Mouse (Mus musculus) heart, embryonic 12.5 days (tissue): ENCODE results near the gene Tamm41. TPM values are rescaled to one million over a fixed set of nuclear protein-coding genes. Genes with fewer than 3 reads are reported as not detected.

Source experiments
- ATAC-seq: fragments of 200-750 bp; cut with Nextera tagmentation; 2 replicates; pipeline ENCODE4 v1.8.0; 2017; ENCODE audit warnings: moderate TSS enrichment, moderate library complexity; ENCODE audit not compliant: insufficient number of reproducible peaks, low FRiP score
- H3K27ac ChIP-seq: fragments of 300-500 bp; sonication (generic); 2 replicates; pipeline ENCODE4 v1.5.1; 2016; ENCODE audit warnings: mild to moderate bottlenecking, moderate library complexity; ENCODE audit not compliant: poor library complexity, severe bottlenecking
- H3K27me3 ChIP-seq: fragments of 300-500 bp; sonication (generic); replicated peaks from 2 replicates; pipeline ENCODE4 v1.6.1; 2016; ENCODE audit warnings: mild to moderate bottlenecking, moderate library complexity
- H3K36me3 ChIP-seq: fragments of 300-500 bp; sonication (generic); 2 replicates; pipeline ENCODE4 v1.6.1; 2016; ENCODE audit warnings: mild to moderate bottlenecking, moderate library complexity
- H3K4me1 ChIP-seq: fragments of 300-500 bp; sonication (generic); replicated peaks from 2 replicates; pipeline ENCODE4 v1.6.1; 2016; ENCODE audit warnings: mild to moderate bottlenecking
- H3K4me2 ChIP-seq: fragments of 300-500 bp; sonication (generic); 2 replicates; pipeline ENCODE4 v1.6.1; 2016; ENCODE audit warnings: mild to moderate bottlenecking, moderate library complexity
- H3K4me3 ChIP-seq: fragments of 300-500 bp; sonication (generic); 2 replicates; pipeline ENCODE4 v1.5.1; 2016; ENCODE audit warnings: mild to moderate bottlenecking
- H3K9ac ChIP-seq: fragments of 300-500 bp; sonication (generic); 2 replicates; pipeline ENCODE4 v1.6.1; 2016; ENCODE audit warnings: mild to moderate bottlenecking, moderate library complexity
- H3K9me3 ChIP-seq: fragments of 300-500 bp; sonication (generic); replicated peaks from 2 replicates; pipeline ENCODE4 v1.6.1; 2016; ENCODE audit warnings: mild to moderate bottlenecking, moderate library complexity
- WGBS: fragments of 180-500 bp; shearing (Covaris S2); methylation state at CpG from one replicate; pipeline ENCODE4 v1.1.7; 2016; 5-methylcytosine and 5-hydroxymethylcytosine counted together
- polyA plus RNA-seq: library from polyadenylated mRNA; unstranded; fragments of >200 nt; fragmentation: Nextera tagmentation; extraction: Ambion mirVana; gene quantifications from 2 replicates; pipeline ENCODE4 v1.2.1, GENCODE M21; 2016

Tamm41 gene
- polyA plus RNA-seq, 1 experiment from 2014 or later: 37.7 TPM

- no peaks in the 10 kb centered on the region for H3K36me3 ChIP-seq
- H3K27me3 ChIP-seq: peaks cover 26% of the 10 kb centered on the region
- no peak overlapping the region for H3K4me3 ChIP-seq
- no peak overlapping the region for H3K27ac ChIP-seq
- 68% methylated on average over 5 of the region's 5 CpGs for WGBS
- no peak for ATAC-seq
- H3K4me1 ChIP-seq: no peaks in the 10 kb centered on the region
- no peak overlapping the region for H3K9ac ChIP-seq
- H3K4me2 ChIP-seq: no peak overlapping the region
- H3K9me3 ChIP-seq: peaks cover 4% of the 10 kb centered on the region; the same call in 1 of the 2 replicates
Measured at GRCm38 (mm10) chr6:114970895-114971294, 66.8 kb downstream of the Tamm41 start.

- H3K4me1 ChIP-seq: no peaks in the 10 kb centered on the region
- H3K27me3 ChIP-seq: peaks cover 29% of the 10 kb centered on the region
- H3K27ac ChIP-seq: no peak overlapping the region
- 35% methylated on average over 6 of the region's 6 CpGs for WGBS
- H3K4me2 ChIP-seq: peak overlapping the region; percentile 93; the same call in 1 of the 2 replicates
- H3K9me3 ChIP-seq: peaks cover 4% of the 10 kb centered on the region; the same call in 1 of the 2 replicates
- ATAC-seq: no peak
- H3K4me3 ChIP-seq: no peak overlapping the region
- no peak overlapping the region for H3K9ac ChIP-seq
- H3K36me3 ChIP-seq: no peaks in the 10 kb centered on the region
Measured at GRCm38 (mm10) chr6:114970386-114970785, 67.3 kb downstream of the Tamm41 start.

GRCm38 (mm10) chr6:114969213-114970120 is 68.2 kb downstream of the Tamm41 start, which contains the start of gene Vgll4:
TSS of gene Vgll4 (minus strand) at chr6:114969994.
- Histone ChIP-seq H3K27me3 (peaks cover 35% of the 10 kb centered on the region), H3K9me3 (peaks cover 4% of the 10 kb centered on the region; the same call in 1 of the 2 replicates), H3K4me2 (peak within 1 kb of the TSS; percentile 93), H3K27ac (no peak within 1 kb of the TSS), H3K4me3 (peak within 1 kb of the TSS; percentile 82), H3K36me3 (no peaks in the 10 kb centered on the region), H3K4me1 (no peaks in the 10 kb centered on the region), H3K9ac (peak within 1 kb of the TSS; percentile 84)
- peak; percentile 61 for ATAC-seq
- WGBS: under 1% methylated on average over 79 of the region's 79 CpGs

- no peaks in the 10 kb centered on the region for H3K36me3 ChIP-seq
- WGBS: under 1% methylated on average over 81 of the region's 82 CpGs
- peak overlapping the region; percentile 84 for H3K9ac ChIP-seq
- no peaks in the 10 kb centered on the region for H3K4me1 ChIP-seq
- ATAC-seq: peak; percentile 81
- H3K27ac ChIP-seq: peak overlapping the region; percentile 67
- H3K9me3 ChIP-seq: peaks cover 4% of the 10 kb centered on the region; the same call in 1 of the 2 replicates
- peak overlapping the region; percentile 93 for H3K4me2 ChIP-seq
- H3K4me3 ChIP-seq: peak overlapping the region; percentile 82
- H3K27me3 ChIP-seq: peaks cover 33% of the 10 kb centered on the region
Measured at GRCm38 (mm10) chr6:114968361-114969212, 69.1 kb downstream of the Tamm41 start.

GRCm38 (mm10) chr6:114967623-114968022 is 70.1 kb downstream of the Tamm41 start:
- 58% methylated on average over 12 of the region's 12 CpGs for WGBS
- no peak overlapping the region for H3K27ac ChIP-seq
- H3K27me3 ChIP-seq: peaks cover 30% of the 10 kb centered on the region
- H3K36me3 ChIP-seq: no peaks in the 10 kb centered on the region
- H3K4me2 ChIP-seq: peak overlapping the region; percentile 93; the same call in 1 of the 2 replicates
- peaks cover 4% of the 10 kb centered on the region; the same call in 1 of the 2 replicates for H3K9me3 ChIP-seq
- ATAC-seq: no peak
- H3K4me3 ChIP-seq: no peak overlapping the region
- H3K4me1 ChIP-seq: no peaks in the 10 kb centered on the region
- H3K9ac ChIP-seq: no peak overlapping the region

GRCm38 (mm10) chr6:114966396-114967154 is 71.1 kb downstream of the Tamm41 start:
- no peak overlapping the region for H3K27ac ChIP-seq
- no peaks in the 10 kb centered on the region for H3K36me3 ChIP-seq
- H3K4me2 ChIP-seq: no peak overlapping the region
- ATAC-seq: no peak
- H3K9me3 ChIP-seq: peaks cover 4% of the 10 kb centered on the region; the same call in 1 of the 2 replicates
- no peak overlapping the region for H3K4me3 ChIP-seq
- H3K27me3 ChIP-seq: peaks cover 24% of the 10 kb centered on the region
- no peak overlapping the region for H3K9ac ChIP-seq
- H3K4me1 ChIP-seq: 0 out of 2 replicates have a peak, but pooled peaks cover 1% of the 10 kb centered on the region
- 51% methylated on average over 2 of the region's 2 CpGs for WGBS

- no peak for ATAC-seq
- WGBS: 58% methylated on average over 3 of the region's 3 CpGs
- 0 out of 2 replicates have a peak, but pooled peaks cover 5% of the 10 kb centered on the region for H3K4me1 ChIP-seq
- no peak overlapping the region for H3K9ac ChIP-seq
- H3K27ac ChIP-seq: no peak overlapping the region
- peaks cover 2% of the 10 kb centered on the region; the same call in 1 of the 2 replicates for H3K9me3 ChIP-seq
- H3K27me3 ChIP-seq: peaks cover 21% of the 10 kb centered on the region
- H3K36me3 ChIP-seq: no peaks in the 10 kb centered on the region
- no peak overlapping the region for H3K4me2 ChIP-seq
- H3K4me3 ChIP-seq: no peak overlapping the region
Measured at GRCm38 (mm10) chr6:114965802-114966201, 71.9 kb downstream of the Tamm41 start.

- Histone ChIP-seq H3K36me3 (no peaks in the 10 kb centered on the region), H3K9ac (no peak overlapping the region), H3K4me2 (no peak overlapping the region), H3K4me1 (0 out of 2 replicates have a peak, but pooled peaks cover 5% of the 10 kb centered on the region), H3K9me3 (no peaks in the 10 kb centered on the region), H3K4me3 (no peak overlapping the region), H3K27ac (no peak overlapping the region), H3K27me3 (peaks cover 19% of the 10 kb centered on the region)
- WGBS: 60% methylated on average over 8 of the region's 8 CpGs
- no peak for ATAC-seq
Measured at GRCm38 (mm10) chr6:114965396-114965795, 72.3 kb downstream of the Tamm41 start.

- Histone ChIP-seq H3K27me3 (peaks cover 16% of the 10 kb centered on the region), H3K4me2 (no peak overlapping the region), H3K9ac (no peak overlapping the region), H3K4me1 (0 out of 2 replicates have a peak, but pooled peaks cover 5% of the 10 kb centered on the region), H3K36me3 (no peaks in the 10 kb centered on the region), H3K9me3 (no peaks in the 10 kb centered on the region), H3K4me3 (no peak overlapping the region), H3K27ac (no peak overlapping the region)
- 64% methylated on average over 2 of the region's 2 CpGs for WGBS
- ATAC-seq: no peak
Measured at GRCm38 (mm10) chr6:114964235-114964634, 73.4 kb downstream of the Tamm41 start.

- no peak overlapping the region for H3K4me2 ChIP-seq
- H3K4me1 ChIP-seq: 0 out of 2 replicates have a peak, but pooled peaks cover 5% of the 10 kb centered on the region
- peaks cover 16% of the 10 kb centered on the region for H3K27me3 ChIP-seq
- H3K27ac ChIP-seq: no peak overlapping the region
- no peak overlapping the region for H3K4me3 ChIP-seq
- no peaks in the 10 kb centered on the region for H3K9me3 ChIP-seq
- WGBS: 61% methylated on average over 5 of the region's 5 CpGs
- ATAC-seq: no peak
- no peaks in the 10 kb centered on the region for H3K36me3 ChIP-seq
- no peak overlapping the region for H3K9ac ChIP-seq
Measured at GRCm38 (mm10) chr6:114963636-114964035, 74.0 kb downstream of the Tamm41 start.
